8 mouse cellular contexts compared by ENCODE assay signal in genomic region chr7:109169505-109170440, GRCm38 (mm10). TPM values are rescaled to one million over a fixed set of nuclear protein-coding genes. Genes with fewer than 3 reads are reported as not detected.
DNase-seq lines count a peak whose midpoint lies in the region; ATAC-seq and TF ChIP-seq lines count a peak whose summit lies in the region.

No protein-coding gene starts in this region.

- peak overlapping the region; percentile 99 for H3K4me2 ChIP-seq in heart, embryonic 13.5 days
- H3K4me2 ChIP-seq in neural tube, embryonic 11.5 days (ENCODE audit: low read depth): peak overlapping the region; percentile 90

- peak overlapping the region; percentile 75 for H3K9ac ChIP-seq in heart, embryonic 13.5 days
- peak overlapping the region; percentile 78 for H3K9ac ChIP-seq in neural tube, embryonic 11.5 days (ENCODE audit: low read length)

- intact Hi-C loops in gastrocnemius, postnatal 36 days (cut with DNase I): loop anchor here (1.0 kb wide), 1 partner anchor 30 kb away; no protein-coding TSS in a partner anchor
- intact Hi-C loops in left cerebral cortex, postnatal 36 days (cut with DNase I): loop anchor here (1.0 to 2.0 kb wide), 2 partner anchors 30 to 71 kb away; no protein-coding TSS in a partner anchor

- no peak for TF ChIP-seq CTCF in E14TG2a.4 (conservative IDR thresholded peaks at IDR 0.05; ENCODE audit: low read length)

- H3K9me3 ChIP-seq in E14TG2a.4 (ENCODE audit: low read length): peaks cover 11% of the 10 kb centered on the region
- H3K9me3 ChIP-seq in heart, embryonic 13.5 days: no peaks in the 10 kb centered on the region
- no peaks in the 10 kb centered on the region for H3K9me3 ChIP-seq in neural tube, embryonic 11.5 days (ENCODE audit: control insufficient read depth, low read length)

- no peak for ATAC-seq in heart, embryonic 13.5 days (ENCODE audit: extremely low read depth, insufficient number of reproducible peaks, low FRiP score, low TSS enrichment)
- ATAC-seq in neural tube, embryonic 11.5 days (ENCODE audit: insufficient read depth, low FRiP score, low TSS enrichment): peak; percentile 53

- peaks cover 38% of the 10 kb centered on the region for H3K4me1 ChIP-seq in E14TG2a.4 (replicated peaks; ENCODE audit: low read depth, low read length)
- H3K4me1 ChIP-seq in heart, embryonic 13.5 days: peaks cover 21% of the 10 kb centered on the region
- H3K4me1 ChIP-seq in neural tube, embryonic 11.5 days (ENCODE audit: control insufficient read depth, insufficient read depth, low read length): 0 out of 2 replicates have a peak, but pooled peaks cover 4% of the 10 kb centered on the region

- peak overlapping the region; percentile 80 for H3K4me3 ChIP-seq in E14TG2a.4 (replicated peaks; ENCODE audit: low read length)
- peak overlapping the region; percentile 61 for H3K4me3 ChIP-seq in heart, embryonic 13.5 days
- H3K4me3 ChIP-seq in neural tube, embryonic 11.5 days (ENCODE audit: low read depth, low read length): peak overlapping the region; percentile 52

- H3K36me3 ChIP-seq in E14TG2a.4 (ENCODE audit: insufficient read depth, low read length): no peaks in the 10 kb centered on the region
- H3K36me3 ChIP-seq in heart, embryonic 13.5 days: no peaks in the 10 kb centered on the region
- H3K36me3 ChIP-seq in neural tube, embryonic 11.5 days (ENCODE audit: control insufficient read depth, insufficient read depth, low read length): no peaks in the 10 kb centered on the region

- 1% methylated on average over 66 of the region's 72 CpGs for WGBS in heart, embryonic 13.5 days
- WGBS in neural tube, embryonic 11.5 days: under 1% methylated on average over 72 of the region's 72 CpGs

- DNase-seq in gastrocnemius, adult 18-20 months (ENCODE audit: low spot score): peak; percentile 13
- no peak for DNase-seq in gastrocnemius, postnatal 36 days
- peak; percentile 84 to 86 for DNase-seq in cerebellum, postnatal 25 days
- peak; percentile 39 to 46 for DNase-seq in left cerebral cortex, postnatal 36 days (ENCODE audit: low spot score in 2 of 2)
- peak; percentile 73 for DNase-seq in neural tube, embryonic 11.5 days (ENCODE audit: low spot score)
- no peak for DNase-seq in natural killer cell, adult 2 months (ENCODE audit: low spot score in 2 of 2)

- no peak overlapping the region for H3K27ac ChIP-seq in heart, embryonic 13.5 days (replicated peaks)
- peak overlapping the region; percentile 51; the same call in 1 of the 2 replicates for H3K27ac ChIP-seq in neural tube, embryonic 11.5 days (ENCODE audit: low read depth, low read length)

- peaks cover 94% of the 10 kb centered on the region for H3K27me3 ChIP-seq in E14TG2a.4 (ENCODE audit: insufficient read depth, low read length)
- H3K27me3 ChIP-seq in heart, embryonic 13.5 days (replicated peaks): peaks cover 98% of the 10 kb centered on the region
- H3K27me3 ChIP-seq in neural tube, embryonic 11.5 days (ENCODE audit: control insufficient read depth, insufficient read depth, low read length): peaks cover 9% of the 10 kb centered on the region

RNA-seq across cellular contexts. Expression of gene Lmo1, which starts 5.2 kb away (rescaled TPM):
- total RNA-seq in gastrocnemius, adult 18-20 months (2021): 1 to 10 TPM; 1.9 to 2.7 TPM
- total RNA-seq in gastrocnemius, postnatal 36 days (2021): 1 to 10 TPM; 2.3 to 2.8 TPM
- polyA plus RNA-seq in heart, embryonic 13.5 days (2015; fragmentation: Nextera tagmentation; extraction: Ambion mirVana): 1.2 and 1.3 TPM in 2 replicates
- 10 to 100 TPM; 11.4 to 15.3 TPM for total RNA-seq in left cerebral cortex, postnatal 36 days (2021)
- polyA plus RNA-seq in neural tube, embryonic 11.5 days (2014; fragmentation: Nextera tagmentation; extraction: Ambion mirVana): 23.4 and 25.0 TPM in 2 replicates

Comparison
In these comparisons a context has a peak if more than half of its experiments do, and no peak if none do; other contexts are left out.
1. DNase-seq: peak in gastrocnemius, adult 18-20 months (single experiment), cerebellum, postnatal 25 days (2 of 2), left cerebral cortex, postnatal 36 days (2 of 2) and neural tube, embryonic 11.5 days (single experiment); none in gastrocnemius, postnatal 36 days (0 of 2) and natural killer cell, adult 2 months (0 of 2).
2. Peak in every context shown above with its lines, with median percentiles within 50 percentile points of each other: H3K4me3 ChIP-seq.